Mouse (Mus musculus): ENCODE measurements at regions not wholly inside any gene's neighbourhood (a gene's known extent, or its start where the extent isn't known, plus 50 kb on each side); places are given as distances from the start of the nearest gene placed in this dataset.

GRCm38 (mm10) chrX:77307374-77307773, 203.4 kb upstream of the Tbl1x start:
- H3K27ac ChIP-seq (ENCODE audit: low read depth) = no peak overlapping the region
- no peaks in the 10 kb centered on the region for H3K4me1 ChIP-seq (ENCODE audit: insufficient read depth)
- TF ChIP-seq CTCF (IDR thresholded peaks at IDR 0.05; ENCODE audit: low read depth) = no peak
- H3K4me3 ChIP-seq (ENCODE audit: low read depth, low read length) = no peak overlapping the region
- peak; percentile 79; the same call in 1 of the 2 replicates for ATAC-seq (ENCODE audit: insufficient read depth)
- no peak overlapping the region for H3K4me2 ChIP-seq
- H3K9me3 ChIP-seq (ENCODE audit: low read depth, low read length) = no peaks in the 10 kb centered on the region
- H3K27me3 ChIP-seq (ENCODE audit: insufficient read depth, low read length) = no peaks in the 10 kb centered on the region
- H3K36me3 ChIP-seq (ENCODE audit: insufficient read depth) = no peaks in the 10 kb centered on the region
- DNase-seq = peak; percentile 38
- no peak overlapping the region for H3K9ac ChIP-seq
- WGBS = 16% methylated on average over 1 of the region's 1 CpGs

- no peaks in the 10 kb centered on the region for H3K9me3 ChIP-seq (ENCODE audit: low read depth, low read length)
- H3K27ac ChIP-seq (ENCODE audit: low read depth) = no peak overlapping the region
- H3K36me3 ChIP-seq (ENCODE audit: insufficient read depth) = no peaks in the 10 kb centered on the region
- no peak for ATAC-seq (ENCODE audit: insufficient read depth)
- H3K4me1 ChIP-seq (ENCODE audit: insufficient read depth) = no peaks in the 10 kb centered on the region
- peak; percentile 72 for DNase-seq
- H3K4me2 ChIP-seq = no peak overlapping the region
- no peak overlapping the region for H3K9ac ChIP-seq
- WGBS = 53% methylated on average over 3 of the region's 3 CpGs
- H3K27me3 ChIP-seq (ENCODE audit: insufficient read depth, low read length) = no peaks in the 10 kb centered on the region
- no peak overlapping the region for H3K4me3 ChIP-seq (ENCODE audit: low read depth, low read length)
- TF ChIP-seq CTCF (IDR thresholded peaks at IDR 0.05; ENCODE audit: low read depth) = peak; percentile 60
Measured at GRCm38 (mm10) chrX:77314384-77314783, 196.4 kb upstream of the Tbl1x start.

GRCm38 (mm10) chrX:77323644-77324043, 187.2 kb upstream of the Tbl1x start:
- H3K36me3 ChIP-seq (ENCODE audit: insufficient read depth) = no peaks in the 10 kb centered on the region
- H3K9me3 ChIP-seq (ENCODE audit: low read depth, low read length) = no peaks in the 10 kb centered on the region
- no peaks in the 10 kb centered on the region for H3K4me1 ChIP-seq (ENCODE audit: insufficient read depth)
- no peak overlapping the region for H3K27ac ChIP-seq (ENCODE audit: low read depth)
- TF ChIP-seq CTCF (IDR thresholded peaks at IDR 0.05; ENCODE audit: low read depth) = no peak
- no peak for ATAC-seq (ENCODE audit: insufficient read depth)
- no peaks in the 10 kb centered on the region for H3K27me3 ChIP-seq (ENCODE audit: insufficient read depth, low read length)
- no peak for DNase-seq
- H3K4me3 ChIP-seq (ENCODE audit: low read depth, low read length) = no peak overlapping the region
- H3K4me2 ChIP-seq = no peak overlapping the region
- 27% methylated on average over 4 of the region's 4 CpGs for WGBS
- no peak overlapping the region for H3K9ac ChIP-seq

- H3K4me3 ChIP-seq (ENCODE audit: low read depth, low read length) = no peak overlapping the region
- no peak overlapping the region for H3K4me2 ChIP-seq
- WGBS = 26% methylated on average over 2 of the region's 2 CpGs
- H3K9me3 ChIP-seq (ENCODE audit: low read depth, low read length) = no peaks in the 10 kb centered on the region
- H3K9ac ChIP-seq = no peak overlapping the region
- no peak for TF ChIP-seq CTCF (IDR thresholded peaks at IDR 0.05; ENCODE audit: low read depth)
- no peak overlapping the region for H3K27ac ChIP-seq (ENCODE audit: low read depth)
- H3K36me3 ChIP-seq (ENCODE audit: insufficient read depth) = no peaks in the 10 kb centered on the region
- no peaks in the 10 kb centered on the region for H3K4me1 ChIP-seq (ENCODE audit: insufficient read depth)
- peak; percentile 66 for DNase-seq
- ATAC-seq (ENCODE audit: insufficient read depth) = no peak
- no peaks in the 10 kb centered on the region for H3K27me3 ChIP-seq (ENCODE audit: insufficient read depth, low read length)
Measured at GRCm38 (mm10) chrX:77353181-77353580, 157.6 kb upstream of the Tbl1x start.

- Histone ChIP-seq H3K27ac (ENCODE audit: low read depth) (no peak overlapping the region), H3K4me2 (no peak overlapping the region), H3K4me1 (ENCODE audit: insufficient read depth) (no peaks in the 10 kb centered on the region), H3K9ac (no peak overlapping the region), H3K36me3 (ENCODE audit: insufficient read depth) (no peaks in the 10 kb centered on the region), H3K9me3 (ENCODE audit: low read depth, low read length) (no peaks in the 10 kb centered on the region), H3K27me3 (ENCODE audit: insufficient read depth, low read length) (no peaks in the 10 kb centered on the region), H3K4me3 (ENCODE audit: low read depth, low read length) (no peak overlapping the region)
- no peak for TF ChIP-seq CTCF (IDR thresholded peaks at IDR 0.05; ENCODE audit: low read depth)
- ATAC-seq (ENCODE audit: insufficient read depth) (no peak), DNase-seq (no peak)
- WGBS = 59% methylated on average over 2 of the region's 2 CpGs
Measured at GRCm38 (mm10) chrX:77360551-77360950, 150.3 kb upstream of the Tbl1x start.

GRCm38 (mm10) chrX:77361106-77361505, 149.7 kb upstream of the Tbl1x start:
- H3K36me3 ChIP-seq (ENCODE audit: insufficient read depth) = no peaks in the 10 kb centered on the region
- no peak overlapping the region for H3K4me2 ChIP-seq
- no peaks in the 10 kb centered on the region for H3K9me3 ChIP-seq (ENCODE audit: low read depth, low read length)
- no peak for TF ChIP-seq CTCF (IDR thresholded peaks at IDR 0.05; ENCODE audit: low read depth)
- no peak overlapping the region for H3K4me3 ChIP-seq (ENCODE audit: low read depth, low read length)
- 27% methylated on average over 2 of the region's 2 CpGs for WGBS
- H3K27ac ChIP-seq (ENCODE audit: low read depth) = no peak overlapping the region
- H3K4me1 ChIP-seq (ENCODE audit: insufficient read depth) = no peaks in the 10 kb centered on the region
- ATAC-seq (ENCODE audit: insufficient read depth) (no peak), DNase-seq (peak; percentile 61)
- H3K27me3 ChIP-seq (ENCODE audit: insufficient read depth, low read length) = no peaks in the 10 kb centered on the region
- H3K9ac ChIP-seq = no peak overlapping the region

- Histone ChIP-seq H3K9me3 (ENCODE audit: low read depth, low read length) (no peaks in the 10 kb centered on the region), H3K4me1 (ENCODE audit: insufficient read depth) (no peaks in the 10 kb centered on the region), H3K4me3 (ENCODE audit: low read depth, low read length) (no peak overlapping the region), H3K27me3 (ENCODE audit: insufficient read depth, low read length) (no peaks in the 10 kb centered on the region), H3K27ac (ENCODE audit: low read depth) (no peak overlapping the region), H3K9ac (no peak overlapping the region), H3K36me3 (ENCODE audit: insufficient read depth) (no peaks in the 10 kb centered on the region), H3K4me2 (no peak overlapping the region)
- 32% methylated on average over 1 of the region's 1 CpGs for WGBS
- no peak for TF ChIP-seq CTCF (IDR thresholded peaks at IDR 0.05; ENCODE audit: low read depth)
- ATAC-seq (ENCODE audit: insufficient read depth) = no peak
- no peak for DNase-seq
Measured at GRCm38 (mm10) chrX:77363657-77364056, 147.2 kb upstream of the Tbl1x start.

GRCm38 (mm10) chrX:77367351-77367750, 143.5 kb upstream of the Tbl1x start:
- H3K4me1 ChIP-seq (ENCODE audit: insufficient read depth) = no peaks in the 10 kb centered on the region
- no peak overlapping the region for H3K4me2 ChIP-seq
- H3K9me3 ChIP-seq (ENCODE audit: low read depth, low read length) = no peaks in the 10 kb centered on the region
- no peak for ATAC-seq (ENCODE audit: insufficient read depth)
- H3K4me3 ChIP-seq (ENCODE audit: low read depth, low read length) = no peak overlapping the region
- no peak for DNase-seq
- no peak for TF ChIP-seq CTCF (IDR thresholded peaks at IDR 0.05; ENCODE audit: low read depth)
- H3K27me3 ChIP-seq (ENCODE audit: insufficient read depth, low read length) = no peaks in the 10 kb centered on the region
- H3K27ac ChIP-seq (ENCODE audit: low read depth) = no peak overlapping the region
- no peak overlapping the region for H3K9ac ChIP-seq
- H3K36me3 ChIP-seq (ENCODE audit: insufficient read depth) = no peaks in the 10 kb centered on the region

Data from lung, embryonic 14.5 days (tissue).